Mouse (Mus musculus) right cerebral cortex, adult 2 months (tissue): Measurements from ENCODE around the gene Ppp1r11.
A peak's percentile ranks its signal among the peaks of the same experiment; 100 is the strongest.

Experiments
- DNase-seq, 2 experiments: peaks; one replicate each; pipeline ENCODE4 v3.0.0; 2021 to 2022; ENCODE audit warnings: low spot score in 2 of 2

The Ppp1r11 gene

DNA sequence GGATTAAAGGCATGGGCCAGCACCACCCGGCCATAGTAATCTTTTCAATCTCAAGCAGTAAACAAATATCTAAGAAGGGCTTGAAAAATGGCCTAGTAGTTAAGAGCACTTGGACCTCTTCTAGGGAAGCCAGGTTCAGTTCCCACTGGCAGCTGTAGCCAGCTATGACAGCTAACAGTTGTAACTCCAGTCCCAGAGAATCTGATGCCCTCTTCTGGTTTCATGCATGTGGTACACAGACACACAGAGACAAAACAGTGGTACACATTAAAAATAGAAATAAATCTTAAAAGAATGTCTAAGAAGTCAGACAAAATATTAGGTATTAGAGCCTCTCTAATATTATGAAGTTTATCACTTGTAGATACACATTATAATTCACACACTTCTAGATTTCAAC lies 9.6 kb upstream of the Ppp1r11 start:
- no peak for DNase-seq

DNA sequence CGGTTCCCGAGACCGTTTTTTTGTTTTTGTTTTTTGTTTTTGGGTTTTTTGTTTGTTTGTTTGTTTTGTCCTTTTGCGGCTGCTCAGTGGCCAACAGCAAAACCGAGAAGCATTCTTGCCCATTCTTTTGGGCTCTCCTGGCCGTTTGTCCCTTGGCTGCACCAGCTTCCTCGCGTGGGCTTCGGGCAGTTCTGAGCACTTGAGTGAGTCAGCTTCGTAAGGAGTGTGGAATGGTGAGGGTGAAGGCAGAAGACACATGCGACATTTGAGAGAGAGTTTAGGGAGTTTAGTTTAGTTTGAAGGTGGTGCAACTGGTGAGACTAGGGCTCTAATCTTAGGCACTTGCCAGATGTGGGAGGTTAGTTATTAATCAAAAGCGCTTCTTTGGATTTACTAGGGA lies 7.3 kb upstream of the Ppp1r11 start:
- no peak for DNase-seq

DNA sequence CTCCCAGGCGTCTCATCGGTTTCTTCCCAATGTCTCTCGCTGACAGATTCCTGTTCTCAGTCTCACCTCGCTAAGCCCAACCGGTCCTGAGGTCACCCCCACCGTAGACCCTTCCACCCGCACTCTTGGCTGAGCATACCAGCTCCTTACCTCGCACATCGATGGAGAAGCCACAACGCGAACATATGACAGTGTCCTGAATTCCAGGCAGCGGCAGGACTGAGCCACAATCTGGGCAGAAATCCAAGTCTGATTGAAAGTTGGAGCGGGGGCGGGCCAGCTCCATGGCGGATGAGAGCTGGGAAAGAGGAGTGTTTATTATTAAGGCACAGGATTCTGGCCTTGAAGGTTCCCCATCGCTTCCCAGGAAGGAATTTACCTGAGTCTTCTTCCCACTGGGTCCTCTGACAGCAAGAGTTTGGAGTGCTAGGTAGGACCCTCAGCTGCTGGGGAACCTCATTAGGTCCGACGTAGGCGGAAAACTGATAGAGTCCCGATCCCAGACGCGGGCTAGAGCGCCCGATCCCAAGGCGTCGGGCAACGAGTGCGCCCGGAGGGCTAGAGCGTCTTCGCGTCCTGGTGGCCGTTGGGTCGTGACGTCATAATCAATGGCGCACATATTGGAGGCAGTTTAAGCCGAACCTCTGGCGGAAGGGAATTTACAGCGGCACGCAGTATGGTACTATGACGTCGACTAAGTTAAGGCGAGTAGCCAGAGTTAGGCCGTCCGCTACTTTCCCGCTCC lies 6.6 kb upstream of the Ppp1r11 start, which contains the start of the genes Znrd1 and Znrd1as:
Znrd1 (minus strand) TSS at position 561 of the 745 bp plus-strand sequence.
Znrd1as (plus strand) TSS at position 594 of the 745 bp plus-strand sequence.
- peak; percentile 96 to 97 for DNase-seq

DNA sequence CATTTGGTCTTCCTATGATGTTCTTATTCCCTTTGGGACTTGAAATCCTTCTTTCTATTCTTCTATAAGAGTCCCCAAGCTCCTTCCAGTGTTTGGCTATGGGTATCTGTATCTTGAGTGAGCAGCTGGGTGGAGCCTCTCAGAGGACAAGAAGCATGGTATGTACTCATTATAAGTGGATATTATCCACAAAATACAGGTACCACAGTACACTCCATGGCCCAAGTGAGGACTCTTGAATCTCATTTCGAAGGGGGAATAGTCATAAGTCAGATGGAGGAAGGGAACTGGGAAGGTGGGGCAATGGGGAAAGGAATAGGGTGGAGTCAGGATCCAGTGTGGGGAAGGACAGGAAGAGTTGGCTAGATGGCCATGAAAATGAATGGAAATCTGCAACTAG lies 1.5 kb upstream of the Ppp1r11 start:
- DNase-seq = no peak

DNA sequence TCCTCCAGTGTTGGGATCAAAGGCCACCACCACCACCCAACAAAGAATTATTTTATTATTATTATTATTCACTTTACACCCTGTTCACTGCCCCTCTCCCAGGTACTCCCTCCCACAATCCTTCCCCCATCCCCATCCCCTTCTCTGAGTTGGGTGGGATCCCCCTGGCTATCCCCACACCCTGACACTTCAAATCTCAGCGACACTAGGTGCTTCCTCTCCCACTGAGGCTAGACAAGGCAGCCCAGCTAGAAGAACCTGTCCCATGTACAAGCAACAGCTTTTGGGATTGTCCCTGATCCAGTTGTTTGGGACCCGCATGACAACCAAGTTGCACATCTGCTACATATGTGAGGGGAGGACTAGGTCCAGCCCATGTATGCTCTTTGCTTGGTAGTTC lies 1.1 kb upstream of the Ppp1r11 start:
- DNase-seq = no peak

DNA sequence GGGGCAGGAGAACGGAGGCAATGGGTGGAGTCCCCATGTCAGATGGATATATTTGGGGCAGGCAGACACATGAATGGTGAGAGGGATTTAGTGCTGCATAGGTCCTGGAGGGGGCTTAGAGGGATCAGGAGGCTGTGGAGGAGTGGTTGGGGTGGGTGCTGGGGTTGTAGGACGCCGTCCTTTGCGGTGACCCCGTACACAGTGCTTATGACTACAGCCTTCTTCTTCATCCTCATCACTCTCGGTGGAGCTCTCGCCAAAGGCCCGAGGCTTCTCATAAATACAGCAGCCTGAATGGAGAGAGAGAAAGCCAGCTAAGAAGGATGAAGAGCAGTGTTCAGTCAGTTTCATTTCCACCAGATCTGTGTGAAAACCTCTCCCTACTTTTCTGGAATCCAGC lies 2.3 kb downstream of the Ppp1r11 start:
- no peak for DNase-seq

DNA sequence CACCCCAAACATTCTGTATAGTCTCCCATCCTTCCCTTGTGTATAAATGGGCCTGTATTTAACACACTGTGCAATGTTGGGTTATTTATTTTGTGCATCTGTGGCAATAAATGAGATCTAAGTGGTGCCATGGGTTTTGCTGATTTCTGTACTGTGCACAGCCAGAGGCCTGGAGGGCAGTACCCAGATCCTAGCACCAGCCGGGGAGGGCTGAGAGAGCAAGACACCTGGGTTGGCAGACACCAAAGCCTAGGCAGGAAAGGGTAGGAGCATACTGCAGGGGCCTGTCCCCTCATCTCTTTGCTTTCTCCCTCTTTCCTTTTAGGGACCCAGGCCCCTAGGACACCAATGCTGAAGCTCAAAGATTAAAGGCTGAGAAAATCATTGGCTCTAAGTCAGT lies 3.3 kb downstream of the Ppp1r11 start:
- no peak for DNase-seq

DNA sequence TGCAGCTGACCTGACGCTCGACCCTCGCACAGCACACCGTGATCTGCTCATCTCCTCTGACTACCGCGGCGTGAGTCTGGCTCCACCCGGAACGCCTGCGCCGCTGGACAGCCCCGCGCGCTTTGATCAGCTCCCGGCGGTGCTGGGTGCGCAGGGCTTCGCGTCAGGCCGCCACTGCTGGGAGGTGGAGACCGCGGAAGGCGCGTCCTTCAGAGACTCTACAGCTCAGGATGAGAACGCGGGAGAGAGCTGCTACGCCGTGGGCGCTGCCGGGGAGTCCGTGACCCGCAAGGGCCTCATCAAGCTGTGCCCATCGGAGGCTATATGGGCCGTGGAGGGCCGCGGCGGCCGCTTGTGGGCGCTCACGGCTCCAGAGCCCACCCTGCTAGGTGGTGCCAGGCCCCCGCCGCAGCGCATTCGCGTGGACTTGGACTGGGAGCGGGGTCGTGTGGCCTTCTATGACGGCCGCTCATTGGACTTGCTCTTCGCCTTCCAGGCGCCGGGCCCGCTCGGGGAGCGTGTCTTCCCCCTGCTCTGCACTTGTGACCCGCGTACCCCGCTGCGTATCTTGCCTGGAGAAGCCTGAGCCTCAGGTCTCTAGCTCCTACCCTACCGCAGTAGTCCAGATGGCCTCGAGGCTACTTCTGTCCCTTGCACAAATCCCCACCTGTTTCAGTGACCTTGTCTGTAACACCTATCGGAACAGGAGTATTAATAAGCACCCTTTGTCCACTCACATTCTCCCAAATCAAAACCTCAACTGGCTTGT lies 4.3 kb downstream of the Ppp1r11 start:
- peak; percentile 62 to 64 for DNase-seq

DNA sequence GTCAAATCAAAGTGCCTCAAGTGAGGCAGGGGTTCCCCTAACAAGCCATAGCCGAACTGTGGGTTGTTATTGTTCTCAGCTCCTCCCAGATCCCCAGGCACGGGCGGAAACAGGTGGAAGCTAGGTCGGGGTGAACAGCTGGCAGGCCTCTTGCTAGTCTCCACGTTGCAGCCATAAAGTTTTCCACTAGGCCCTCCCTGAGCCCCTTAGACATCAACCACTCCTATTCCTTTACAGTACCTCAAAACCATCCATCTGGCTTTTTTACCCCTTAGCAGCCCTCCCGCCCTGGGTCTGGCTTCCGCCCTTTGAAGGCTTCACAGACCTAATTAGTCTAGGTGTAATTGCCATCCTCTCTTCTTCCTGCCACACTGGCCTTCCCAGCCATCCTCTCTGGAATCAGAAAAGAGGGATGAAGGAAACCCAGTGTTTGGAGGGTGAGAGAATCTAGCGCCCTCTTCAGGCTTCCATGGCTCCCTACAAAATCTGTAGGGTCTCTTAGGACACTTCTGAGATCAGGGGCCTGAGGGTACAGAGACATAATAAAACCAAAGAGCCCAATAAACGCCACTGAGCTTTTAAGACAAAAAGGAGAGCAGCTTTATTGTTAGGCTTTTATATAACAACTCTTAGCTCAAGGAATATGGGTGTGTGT lies 7.3 kb downstream of the Ppp1r11 start:
- no peak for DNase-seq

DNA sequence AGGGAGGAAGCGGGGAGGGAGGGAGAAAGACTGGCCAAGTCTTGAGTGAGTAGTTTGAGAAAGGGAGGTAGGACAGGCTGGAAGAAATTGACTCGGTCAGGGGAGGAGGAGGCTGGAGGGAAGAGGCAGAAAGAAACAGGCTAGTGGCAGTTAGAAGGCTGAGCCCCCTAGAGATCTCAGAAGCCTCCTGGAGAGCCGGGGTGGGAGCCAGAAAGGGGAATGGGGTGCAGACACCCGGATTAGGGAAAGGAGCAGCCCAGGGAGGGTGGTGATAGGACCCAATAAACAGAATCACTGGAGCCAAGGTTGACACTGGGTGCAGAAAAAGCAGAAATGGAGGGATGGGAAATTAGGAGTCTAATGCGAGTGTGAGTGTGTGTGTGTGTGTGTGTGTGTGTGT lies 7.8 kb downstream of the Ppp1r11 start:
- DNase-seq = no peak

DNA sequence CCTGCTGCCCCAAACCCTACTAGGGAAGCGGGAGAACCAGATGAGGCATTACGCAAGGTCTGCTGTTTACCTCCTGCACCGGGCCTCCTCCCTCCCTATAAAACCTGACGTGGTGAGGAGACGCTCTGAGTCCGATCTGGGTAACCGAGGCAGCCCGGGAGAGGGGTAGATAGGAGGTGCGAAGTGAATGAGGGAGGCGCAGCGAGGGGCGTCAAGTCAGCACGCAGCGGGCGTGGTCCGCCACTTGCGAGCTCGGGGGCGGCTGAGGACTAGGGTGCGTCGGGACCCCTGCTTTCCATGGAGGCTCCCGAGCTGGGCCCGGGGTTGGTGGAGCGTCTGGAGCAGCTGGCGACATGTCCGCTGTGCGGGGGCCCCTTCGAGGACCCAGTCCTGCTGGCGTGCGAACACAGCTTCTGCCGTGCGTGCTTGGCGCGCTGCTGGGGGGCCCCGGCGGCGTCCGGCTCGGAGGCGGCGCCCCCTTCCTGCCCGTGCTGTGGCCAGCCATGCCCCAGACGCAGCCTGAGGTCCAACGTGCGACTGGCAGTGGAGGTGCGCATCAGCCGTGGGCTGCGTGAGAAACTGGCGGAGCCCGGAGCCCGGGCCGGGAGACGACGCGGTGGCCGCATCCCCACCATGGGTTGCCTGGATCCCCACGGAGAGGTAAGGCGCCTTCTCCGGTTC lies 8.6 kb downstream of the Ppp1r11 start, which contains the start of gene Rnf39:
Rnf39 (plus strand) TSS at position 128 of the 681 bp plus-strand sequence.
- peak in 1 of 2 experiments; percentile 58 for DNase-seq

DNA sequence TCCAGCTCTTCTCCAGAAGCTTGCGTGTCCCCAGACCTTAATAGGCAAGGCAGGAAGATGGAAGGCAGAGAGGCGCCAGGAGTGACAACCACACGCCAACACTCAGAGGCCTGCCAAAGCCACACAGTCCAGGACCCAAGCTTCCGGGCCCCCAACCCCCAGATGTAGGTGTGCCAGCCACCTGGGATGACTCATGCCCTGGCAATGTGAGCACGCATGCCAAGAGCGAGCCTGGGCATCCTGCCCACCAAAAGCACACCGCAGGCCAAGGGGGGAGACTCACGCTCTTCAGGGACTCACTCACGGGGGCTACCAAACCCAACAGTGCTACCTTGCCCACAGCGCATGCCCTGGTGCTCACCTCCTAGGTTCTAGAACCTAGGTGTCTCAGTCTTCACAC lies 9.2 kb downstream of the Ppp1r11 start:
- peak; percentile 61 to 69 for DNase-seq

DNA sequence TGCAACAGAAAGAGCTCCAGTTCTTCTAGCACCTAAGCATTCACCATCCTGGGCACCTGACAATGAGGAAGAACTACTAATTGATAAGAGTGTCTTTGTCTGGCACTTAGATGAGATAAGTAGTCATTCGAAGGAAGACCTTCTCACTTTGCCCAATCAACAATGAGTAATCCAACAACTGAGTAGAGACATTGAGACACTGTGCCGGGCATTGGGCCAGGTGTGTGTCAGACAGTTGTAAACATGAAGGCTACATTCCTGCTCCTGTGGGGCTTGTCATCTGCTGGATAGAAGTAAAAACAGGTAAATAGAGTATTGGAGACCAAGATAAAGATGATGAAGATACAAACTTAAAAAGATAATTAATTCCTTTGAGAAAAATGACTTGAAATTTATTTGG lies 13.5 kb downstream of the Ppp1r11 start:
- no peak for DNase-seq

DNA sequence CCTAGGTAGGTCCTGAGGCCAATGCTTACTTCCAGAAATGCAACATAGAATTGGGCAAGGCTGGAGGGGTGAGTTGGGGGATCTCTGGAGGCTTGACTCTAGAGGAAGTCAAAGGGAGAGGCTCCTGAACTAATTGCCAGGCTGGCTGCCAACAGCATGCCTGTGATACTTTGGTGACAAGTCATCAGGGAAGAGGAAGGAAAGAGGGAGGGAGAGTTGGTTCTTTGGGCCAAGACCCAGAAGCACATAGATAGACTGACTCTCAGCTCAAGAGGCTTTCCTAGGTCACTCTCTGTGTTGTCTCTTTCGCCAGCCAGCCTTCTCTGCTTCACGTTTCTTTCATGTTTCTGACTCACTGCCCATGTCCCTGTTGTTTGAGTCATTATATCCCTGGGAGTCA lies 19.7 kb downstream of the Ppp1r11 start:
- DNase-seq = no peak

DNA sequence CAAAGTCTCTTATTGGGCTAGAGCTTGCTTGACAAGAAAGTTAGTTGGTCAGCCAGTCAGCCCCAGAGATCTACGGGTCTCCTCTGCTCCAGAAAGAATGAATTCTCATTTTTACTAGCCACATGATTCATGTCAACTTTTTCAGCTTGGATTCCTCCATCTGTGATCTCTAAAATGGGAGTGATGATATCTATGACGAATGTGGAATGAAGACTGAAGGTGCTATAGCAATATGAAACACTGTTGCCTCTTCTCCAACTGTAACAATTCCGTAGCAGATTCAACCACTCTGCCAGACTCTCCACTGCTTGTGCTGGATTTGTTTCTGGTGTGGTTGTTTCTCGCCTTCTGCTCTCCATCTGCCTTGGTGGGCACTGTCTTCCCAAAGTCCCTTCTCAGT lies 20.4 kb downstream of the Ppp1r11 start:
- DNase-seq = no peak

DNA sequence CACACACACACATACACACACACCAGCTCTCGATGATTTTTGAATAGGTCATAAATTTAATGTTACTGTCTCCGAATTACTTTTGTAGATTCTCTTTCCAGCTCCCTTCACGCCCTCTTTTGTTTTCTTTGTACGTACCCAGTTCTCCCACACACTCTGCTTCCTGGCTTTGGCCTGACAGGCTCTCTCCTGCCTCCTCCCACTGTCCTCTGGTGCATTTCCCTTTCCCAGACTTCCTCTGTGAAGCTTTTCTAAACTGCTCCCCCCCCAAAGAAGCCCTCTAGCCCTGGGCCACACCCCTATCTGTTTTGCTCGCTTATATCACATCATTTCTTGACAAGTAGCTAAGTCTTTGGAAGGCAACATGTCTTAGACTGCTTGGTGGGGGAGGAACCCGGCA lies 21.3 kb downstream of the Ppp1r11 start:
- DNase-seq = no peak

DNA sequence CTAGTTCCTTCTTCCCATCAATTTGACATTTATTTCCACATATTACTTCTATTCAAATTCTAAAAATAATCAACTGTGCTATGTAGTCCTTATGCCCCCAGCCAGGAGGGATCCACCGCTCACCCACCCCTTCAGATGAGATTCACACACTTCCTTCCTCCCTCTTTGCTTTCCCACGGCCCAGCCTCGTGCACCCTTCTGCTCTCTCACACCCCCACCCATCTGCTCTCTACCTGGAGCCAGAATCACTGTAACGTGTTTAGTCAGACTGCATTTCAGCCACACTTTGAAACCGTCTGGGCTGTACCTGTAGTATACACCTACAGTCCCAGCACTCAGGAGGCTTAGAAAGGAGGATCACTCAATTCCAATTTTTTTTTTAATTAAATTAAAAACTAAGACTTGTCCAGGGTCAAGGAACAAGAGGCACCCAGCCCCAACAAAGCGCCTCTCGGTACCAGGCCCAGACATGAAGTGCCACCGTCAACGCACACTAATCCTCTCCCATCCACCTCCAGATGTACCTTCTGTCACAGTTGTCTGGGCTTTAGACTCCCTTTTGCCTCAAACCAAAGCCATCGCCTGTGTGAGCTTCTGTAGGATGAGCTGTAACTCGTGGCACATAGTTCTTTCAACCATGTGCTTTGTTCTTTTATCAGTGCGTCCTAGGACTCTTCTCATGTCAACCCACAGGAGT lies 22.2 kb downstream of the Ppp1r11 start:
- DNase-seq = peak in 1 of 2 experiments; percentile 32

DNA sequence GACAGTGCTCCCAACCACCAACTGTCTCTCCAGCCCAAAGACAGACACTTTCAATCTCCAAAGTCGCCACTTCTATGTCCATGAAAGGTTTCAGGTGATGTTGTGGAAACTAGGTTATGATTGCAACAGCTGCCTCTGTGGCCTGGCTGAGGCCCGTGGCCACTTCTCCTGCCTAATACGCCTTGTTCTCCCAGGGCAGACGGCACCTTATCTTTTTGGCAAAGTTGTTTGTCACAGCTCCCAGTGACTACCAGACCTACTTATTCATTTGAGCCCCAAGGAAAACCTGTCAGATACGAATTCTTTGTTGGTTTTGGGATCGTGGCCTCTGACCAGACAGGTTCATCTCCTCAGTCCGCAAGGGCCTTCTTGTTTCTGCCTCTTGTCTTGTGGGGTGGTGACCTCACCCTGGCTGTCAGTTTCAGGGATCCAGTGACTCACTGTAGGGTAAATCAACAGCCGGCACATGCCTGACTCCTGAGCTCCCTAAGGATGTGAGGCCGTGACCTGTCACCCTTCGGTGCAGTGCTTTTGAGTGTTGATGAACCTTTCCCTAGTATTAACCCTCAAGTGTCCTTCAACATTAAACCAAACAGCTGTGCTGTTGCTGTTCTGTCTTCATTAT lies 23.9 kb downstream of the Ppp1r11 start:
- DNase-seq = no peak

DNA sequence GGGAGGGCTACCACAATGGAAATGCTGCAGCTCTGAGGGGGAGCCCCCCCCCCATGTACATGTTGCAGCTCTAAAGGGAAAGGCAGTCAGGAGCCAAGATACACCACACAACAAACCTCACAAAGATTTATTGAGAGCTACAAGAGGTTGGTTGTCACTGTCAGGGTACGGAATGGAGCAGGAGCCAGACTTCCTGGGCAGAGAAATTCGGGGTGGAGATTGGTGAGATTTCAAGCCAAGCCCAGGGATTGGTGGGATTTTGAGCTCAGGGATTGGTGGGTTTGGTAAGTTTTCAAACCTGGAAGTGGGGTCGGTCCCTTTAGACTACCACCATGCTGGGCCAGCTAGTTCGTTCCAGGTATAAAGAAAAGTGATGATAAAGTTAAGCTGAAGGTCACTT lies 28.1 kb downstream of the Ppp1r11 start:
- DNase-seq = no peak

DNA sequence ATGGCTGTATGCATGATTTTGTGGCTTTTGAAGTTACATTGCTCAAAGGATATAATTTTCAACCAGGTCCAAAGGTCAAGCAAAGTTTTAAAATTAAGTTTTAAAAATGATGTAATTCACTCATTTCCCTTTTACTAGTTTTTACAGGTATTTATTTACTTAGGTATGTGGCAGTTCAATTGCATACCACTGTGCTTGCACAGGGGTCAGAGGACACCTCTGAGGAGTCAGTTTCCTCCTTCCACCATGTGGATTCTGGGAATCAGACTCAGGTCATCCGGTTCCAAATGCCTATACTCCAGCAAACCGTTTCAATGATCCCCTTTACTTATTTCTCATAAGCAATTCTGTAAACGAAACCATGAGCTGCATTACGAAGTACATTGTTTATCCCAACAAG lies 28.8 kb downstream of the Ppp1r11 start:
- DNase-seq = no peak

DNA sequence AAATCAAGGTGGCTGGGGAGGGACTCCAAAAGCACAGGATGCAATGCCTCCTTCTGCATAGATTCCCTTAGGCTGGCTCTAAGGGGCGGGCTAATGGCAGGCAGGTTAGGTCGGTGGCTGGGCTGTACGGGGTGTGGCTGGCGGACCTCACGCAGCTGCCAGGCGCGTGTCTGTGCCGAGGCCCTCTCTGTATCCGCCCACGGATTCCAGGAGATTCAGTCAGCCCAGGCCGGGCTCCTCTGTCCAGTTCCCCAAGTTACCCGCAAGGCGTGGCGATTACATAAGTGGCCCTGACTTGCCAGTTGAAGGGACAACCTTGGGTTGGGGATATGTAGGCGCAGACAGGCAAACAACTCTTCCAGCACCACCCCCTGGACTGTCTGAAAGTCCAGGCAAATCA lies 31.3 kb downstream of the Ppp1r11 start:
- DNase-seq = no peak
